Mouse (Mus musculus) heart, embryonic 16.5 days (tissue): Measurements from ENCODE around the gene Gm17018. TPM values are rescaled to one million over a fixed set of nuclear protein-coding genes. Genes with fewer than 3 reads are reported as not detected.

Source experiments
- ATAC-seq: fragments of 200-750 bp; cut with Nextera tagmentation; replicated peaks from 2 replicates; pipeline ENCODE4 v1.8.0; 2017; ENCODE audit warnings: moderate number of reproducible peaks; ENCODE audit not compliant: insufficient read depth, low FRiP score; ENCODE audit errors: extremely low read depth
- H3K27ac ChIP-seq: fragments of 300-500 bp; sonication (generic); 2 replicates; pipeline ENCODE4 v1.5.1; 2014; ENCODE audit warnings: mild to moderate bottlenecking, low read length, control low read depth, moderate library complexity
- H3K27me3 ChIP-seq: fragments of 300-500 bp; sonication (generic); 2 replicates; pipeline ENCODE4 v1.6.1; 2014; ENCODE audit warnings: low read length, mixed read lengths; ENCODE audit not compliant: control insufficient read depth, insufficient read depth
- H3K36me3 ChIP-seq: fragments of 300-500 bp; sonication (generic); 2 replicates; pipeline ENCODE4 v1.6.1; 2014; ENCODE audit not compliant: control insufficient read depth, insufficient read depth
- H3K4me1 ChIP-seq: fragments of 300-500 bp; sonication (generic); 2 replicates; pipeline ENCODE4 v1.6.1; 2014; ENCODE audit warnings: low read length, mixed read lengths; ENCODE audit not compliant: control insufficient read depth, insufficient read depth
- H3K4me2 ChIP-seq: fragments of 300-500 bp; sonication (generic); 2 replicates; pipeline ENCODE4 v1.6.1; 2014; ENCODE audit warnings: low read depth, mild to moderate bottlenecking, control low read depth, low read length
- H3K4me3 ChIP-seq: fragments of 300-500 bp; sonication (generic); 2 replicates; pipeline ENCODE4 v1.5.1; 2014; ENCODE audit warnings: mild to moderate bottlenecking, control low read depth, low read length
- H3K9ac ChIP-seq: fragments of 300-500 bp; sonication (generic); 2 replicates; pipeline ENCODE4 v1.6.1; 2014; ENCODE audit warnings: low read length, control low read depth
- H3K9me3 ChIP-seq: fragments of 300-500 bp; sonication (generic); replicated peaks from 2 replicates; pipeline ENCODE4 v1.6.1; 2016; ENCODE audit warnings: low read length; ENCODE audit not compliant: control insufficient read depth
- WGBS: fragments of 180-500 bp; shearing (Covaris S2); extraction: QIAGEN DNeasy Blood & Tissue Kit; methylation state at CpG from one replicate; pipeline ENCODE4 v1.1.7; 2014; 5-methylcytosine and 5-hydroxymethylcytosine counted together
- polyA plus RNA-seq: library from polyadenylated mRNA; unstranded; fragments of >200 nt; fragmentation: Nextera tagmentation; extraction: Ambion mirVana; gene quantifications from 2 replicates; pipeline ENCODE4 v1.2.1, GENCODE M21; 2015

Gene Gm17018
- polyA plus RNA-seq, 1 experiment from 2014 or later = 32.0 TPM

DNA sequence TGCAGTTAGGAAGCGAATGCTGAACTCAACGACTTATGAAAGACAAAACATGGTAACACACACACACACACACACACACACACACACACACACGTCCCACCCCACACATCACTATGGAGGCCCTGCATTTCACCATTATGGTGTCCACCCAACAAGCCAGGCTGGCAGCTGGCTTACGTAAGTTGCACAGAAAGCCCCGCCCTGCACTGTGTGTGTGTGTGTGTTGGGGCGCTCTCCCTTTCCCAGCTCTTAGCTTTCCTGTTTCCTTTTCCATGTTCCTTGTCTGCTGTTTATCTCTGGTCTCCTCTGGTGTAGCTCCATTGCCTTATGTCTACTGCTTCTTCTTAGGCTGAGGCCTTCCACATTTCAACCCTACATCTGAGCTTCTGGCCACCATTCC is 57.8 kb downstream of the Gm17018 start:
- WGBS = 78% methylated on average over 6 of the region's 6 CpGs

DNA sequence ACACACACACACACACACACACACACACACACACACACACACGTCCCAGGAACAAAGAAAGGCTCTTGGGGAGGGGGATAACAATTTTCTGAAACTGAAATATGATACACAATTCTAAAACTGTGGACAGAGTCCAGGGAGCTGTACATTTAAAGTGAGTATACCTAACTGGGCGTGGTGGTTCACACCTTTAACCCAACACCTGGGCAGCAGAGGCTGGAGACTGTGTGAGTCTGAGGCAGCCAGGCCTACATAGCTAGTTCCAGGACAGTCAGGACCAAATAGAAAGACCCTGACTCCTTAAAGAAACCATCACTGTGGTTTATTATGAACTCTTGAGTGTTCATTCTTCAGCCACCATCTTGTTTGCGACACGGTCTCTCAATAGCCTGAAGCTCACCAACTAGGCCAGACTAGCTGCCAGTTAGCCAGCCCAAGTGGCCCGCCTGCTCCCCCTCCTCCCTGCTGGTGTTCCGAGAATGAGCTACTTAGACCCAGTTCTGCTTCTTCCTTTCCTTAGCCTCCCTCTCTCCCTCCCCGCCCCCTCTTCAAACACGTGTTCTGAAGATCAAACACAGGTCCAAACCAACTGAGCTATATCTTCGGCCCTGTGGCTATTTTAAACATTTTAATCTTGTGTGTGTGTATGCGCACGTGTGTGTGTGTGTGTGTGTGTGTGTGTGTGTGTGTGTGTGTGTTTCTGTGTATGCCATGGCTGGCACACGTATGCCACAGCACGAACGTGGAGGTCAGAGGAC is 59.5 kb downstream of the Gm17018 start:
- H3K4me3 ChIP-seq = no peak overlapping the region
- H3K27ac ChIP-seq = no peak overlapping the region
- H3K4me1 ChIP-seq = peaks cover 13% of the 10 kb centered on the region
- no peak overlapping the region for H3K4me2 ChIP-seq
- no peaks in the 10 kb centered on the region for H3K27me3 ChIP-seq
- peaks cover 5% of the 10 kb centered on the region; the same call in 1 of the 2 replicates for H3K36me3 ChIP-seq
- no peak overlapping the region for H3K9ac ChIP-seq
- ATAC-seq = no peak
- 78% methylated on average over 14 of the region's 14 CpGs for WGBS
- H3K9me3 ChIP-seq = no peaks in the 10 kb centered on the region

More for the DNA sequence above, 57.8 kb downstream of the Gm17018 start:
- H3K4me2 ChIP-seq = no peak overlapping the region
- H3K27me3 ChIP-seq = no peaks in the 10 kb centered on the region
- ATAC-seq = no peak
- no peak overlapping the region for H3K4me3 ChIP-seq
- 0 out of 2 replicates have a peak, but pooled peaks cover 2% of the 10 kb centered on the region for H3K36me3 ChIP-seq
- H3K4me1 ChIP-seq = peaks cover 18% of the 10 kb centered on the region
- no peak overlapping the region for H3K27ac ChIP-seq
- no peaks in the 10 kb centered on the region for H3K9me3 ChIP-seq
- H3K9ac ChIP-seq = no peak overlapping the region

DNA sequence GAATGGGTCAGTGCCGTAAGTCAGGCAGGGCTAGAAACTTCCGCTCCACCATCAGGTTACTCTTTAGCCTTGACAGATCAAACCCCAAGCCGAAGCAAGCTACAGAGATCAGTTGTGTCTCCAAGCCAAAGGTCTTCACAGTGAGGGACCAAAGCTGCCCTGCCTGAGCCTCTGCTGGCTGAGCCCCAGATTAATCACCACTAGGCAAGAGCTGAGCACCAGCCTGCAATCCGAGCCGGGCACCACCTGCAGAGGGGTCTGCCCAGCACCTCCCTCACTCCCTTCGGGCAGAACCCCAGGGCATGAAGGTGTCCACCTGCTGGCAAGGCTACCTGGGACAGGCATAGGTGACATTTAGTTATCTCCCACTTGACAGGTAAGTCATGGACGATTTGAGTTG is 60.6 kb downstream of the Gm17018 start:
- ATAC-seq = no peak
- 69% methylated on average over 7 of the region's 7 CpGs for WGBS

DNA sequence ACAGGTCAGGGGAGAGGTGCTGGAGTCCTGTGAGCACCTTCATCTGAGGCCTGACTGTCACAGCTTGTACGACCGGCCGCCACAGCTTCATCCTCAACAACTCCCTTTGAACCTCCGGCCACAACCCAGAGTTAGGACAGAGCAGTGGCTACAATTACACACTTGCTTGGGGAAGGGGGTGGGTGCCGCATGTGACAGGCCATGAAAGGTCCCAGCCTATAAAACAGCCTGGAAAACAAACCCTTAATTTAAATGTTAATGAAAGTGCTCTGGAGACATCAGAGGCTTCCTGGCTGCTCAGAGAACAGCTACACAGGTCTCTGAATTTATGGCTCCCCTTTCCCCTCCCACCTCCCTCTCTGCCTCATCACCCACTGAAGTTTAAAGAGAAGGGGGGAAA is 61.7 kb downstream of the Gm17018 start:
- H3K9me3 ChIP-seq = no peaks in the 10 kb centered on the region
- H3K27ac ChIP-seq = no peak overlapping the region
- 84% methylated on average over 5 of the region's 5 CpGs for WGBS
- no peak for ATAC-seq
- H3K4me2 ChIP-seq = no peak overlapping the region
- H3K4me3 ChIP-seq = no peak overlapping the region
- H3K9ac ChIP-seq = no peak overlapping the region
- H3K36me3 ChIP-seq = peaks cover 15% of the 10 kb centered on the region
- no peaks in the 10 kb centered on the region for H3K27me3 ChIP-seq
- H3K4me1 ChIP-seq = 0 out of 2 replicates have a peak, but pooled peaks cover 3% of the 10 kb centered on the region

More for the DNA sequence above, 60.6 kb downstream of the Gm17018 start:
- H3K36me3 ChIP-seq = peaks cover 12% of the 10 kb centered on the region
- H3K4me1 ChIP-seq = peaks cover 3% of the 10 kb centered on the region; the same call in 1 of the 2 replicates
- H3K9me3 ChIP-seq = no peaks in the 10 kb centered on the region
- H3K4me3 ChIP-seq = no peak overlapping the region
- H3K27me3 ChIP-seq = no peaks in the 10 kb centered on the region
- no peak overlapping the region for H3K4me2 ChIP-seq
- H3K27ac ChIP-seq = no peak overlapping the region
- H3K9ac ChIP-seq = no peak overlapping the region

DNA sequence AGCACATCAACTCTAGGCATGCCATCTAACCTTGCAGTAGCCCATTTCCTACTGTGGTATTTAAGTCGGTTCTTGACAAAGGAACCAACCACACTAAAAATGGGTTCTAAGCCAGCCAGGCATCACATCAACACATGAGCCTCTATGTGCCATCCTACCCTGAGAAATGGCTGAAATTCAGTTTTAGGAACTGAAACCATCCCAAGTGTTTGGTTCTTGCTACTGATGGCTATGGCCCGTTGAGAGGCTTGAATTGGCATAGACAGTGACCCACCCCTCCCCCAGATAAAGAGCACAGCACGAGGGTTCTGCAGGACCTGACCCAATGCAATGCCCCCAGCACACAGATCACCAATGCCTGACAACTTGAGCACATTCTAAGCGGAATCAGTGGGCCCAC is 63.3 kb downstream of the Gm17018 start:
- no peaks in the 10 kb centered on the region for H3K4me1 ChIP-seq
- no peaks in the 10 kb centered on the region for H3K9me3 ChIP-seq
- H3K27ac ChIP-seq = no peak overlapping the region
- H3K27me3 ChIP-seq = no peaks in the 10 kb centered on the region
- H3K36me3 ChIP-seq = peaks cover 15% of the 10 kb centered on the region
- H3K4me3 ChIP-seq = no peak overlapping the region
- H3K4me2 ChIP-seq = no peak overlapping the region
- no peak for ATAC-seq
- WGBS = 73% methylated on average over 4 of the region's 4 CpGs
- no peak overlapping the region for H3K9ac ChIP-seq

DNA sequence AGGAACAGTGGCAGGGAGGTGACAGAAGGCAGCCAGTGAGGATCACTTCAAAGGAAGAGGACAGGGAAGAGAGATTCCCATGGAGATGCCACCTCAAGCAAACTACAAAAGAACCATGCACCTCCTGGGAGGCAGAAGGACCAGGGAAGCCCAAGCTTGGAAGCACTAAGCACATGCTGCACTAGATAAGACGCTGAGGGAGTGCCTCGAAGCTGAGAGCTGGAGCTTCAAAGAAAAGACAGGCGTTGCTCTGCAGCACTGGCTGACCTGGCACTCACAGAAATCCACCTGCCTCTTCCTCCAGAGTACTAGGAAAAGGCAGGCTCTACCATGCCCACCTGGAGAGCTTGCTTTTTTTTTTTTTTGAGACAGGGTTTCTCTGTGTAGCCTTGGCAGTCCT is 66.6 kb downstream of the Gm17018 start:
- Histone ChIP-seq H3K4me1 (peaks cover 14% of the 10 kb centered on the region), H3K36me3 (peaks cover 17% of the 10 kb centered on the region), H3K9me3 (no peaks in the 10 kb centered on the region), H3K27ac (no peak overlapping the region), H3K4me3 (no peak overlapping the region), H3K9ac (no peak overlapping the region), H3K4me2 (no peak overlapping the region), H3K27me3 (no peaks in the 10 kb centered on the region)
- WGBS = 12% methylated on average over 3 of the region's 3 CpGs
- ATAC-seq = no peak

DNA sequence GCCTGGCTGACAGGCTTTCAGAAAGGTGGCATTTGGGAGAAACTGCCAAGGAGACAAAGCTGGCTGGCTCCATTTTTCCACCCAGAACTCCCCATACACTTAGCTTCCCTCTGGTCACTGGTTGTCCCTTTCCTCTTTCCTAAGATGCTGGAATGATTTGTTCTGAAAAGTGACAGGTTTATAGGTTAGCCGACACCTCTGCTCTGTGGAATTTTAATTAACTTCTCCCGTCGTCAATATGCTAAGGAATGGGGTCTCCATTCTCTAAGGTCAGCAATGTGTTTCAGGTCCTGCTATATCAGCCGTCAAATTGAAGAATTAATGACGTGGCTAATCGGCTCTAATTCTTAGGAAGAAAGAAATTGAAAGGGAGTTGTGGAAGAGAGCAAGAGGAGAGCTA is 68.2 kb downstream of the Gm17018 start:
- ATAC-seq = no peak
- Histone ChIP-seq H3K4me3 (no peak overlapping the region), H3K4me1 (peaks cover 17% of the 10 kb centered on the region), H3K9ac (no peak overlapping the region), H3K4me2 (no peak overlapping the region), H3K27me3 (no peaks in the 10 kb centered on the region), H3K9me3 (no peaks in the 10 kb centered on the region), H3K36me3 (peaks cover 19% of the 10 kb centered on the region), H3K27ac (no peak overlapping the region)
- 77% methylated on average over 6 of the region's 6 CpGs for WGBS

DNA sequence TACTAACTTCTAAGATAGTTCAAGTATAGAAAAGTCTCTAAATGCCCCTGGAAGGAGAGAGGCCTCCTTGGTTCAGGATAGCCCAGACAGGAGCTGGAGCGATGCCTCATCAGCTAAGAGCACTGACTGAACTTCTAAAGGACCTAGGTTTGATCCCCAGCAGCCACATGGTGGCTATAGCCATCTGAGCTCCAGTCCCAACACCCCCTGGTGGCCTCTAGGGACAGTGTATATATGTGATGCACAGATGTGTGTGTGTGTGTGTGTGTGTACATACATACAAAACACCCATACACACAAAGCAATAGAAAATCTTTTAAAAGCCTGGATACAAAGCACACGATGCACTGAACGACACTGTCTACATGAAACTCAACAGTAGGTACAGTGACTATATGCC is 68.8 kb downstream of the Gm17018 start:
- H3K4me3 ChIP-seq = no peak overlapping the region

More for the DNA sequence above, 68.8 kb downstream of the Gm17018 start:
- Histone ChIP-seq H3K9ac (no peak overlapping the region), H3K36me3 (peaks cover 17% of the 10 kb centered on the region), H3K9me3 (no peaks in the 10 kb centered on the region), H3K4me1 (peaks cover 17% of the 10 kb centered on the region), H3K4me2 (no peak overlapping the region), H3K27me3 (no peaks in the 10 kb centered on the region), H3K27ac (no peak overlapping the region)
- no peak for ATAC-seq
- WGBS = 87% methylated on average over 3 of the region's 3 CpGs
